Mouse (Mus musculus) heart, postnatal 14 days (tissue): ENCODE results near the gene Il2rg. TPM values are rescaled to one million over a fixed set of nuclear protein-coding genes. Genes with fewer than 3 reads are reported as not detected.

Experiments used
- DNase-seq, 2 experiments: peaks; one replicate each; pipeline ENCODE4 v3.0.0; 2021 to 2022
- intact Hi-C: fragments of 180-260 bp; cut with DNase I; formaldehyde crosslinking; loops from one replicate; pipeline ENCODE4 v1.15.1; 2025
- long read RNA-seq, 2 experiments: library from polyadenylated mRNA; stranded (forward); transcript quantifications; one replicate each; pipeline ENCODE4 v2.0.0; 2021
- total RNA-seq, 2 experiments: library from RNA; stranded (reverse); gene quantifications; 2 replicates each; pipeline ENCODE4 v1.2.3; 2021

The Il2rg gene
- 10 to 100 TPM; 11.5 to 19.4 TPM for total RNA-seq
- long read RNA-seq, experiment 1, transcript Il2rg-201 (8 exons, 1,670 nt) = major isoform, 19 of 27 reads
- long read RNA-seq, experiment 1, partial matches to known transcripts = 0 of 27 reads
- long read RNA-seq, experiment 1, other reads (novel, unspliced or antisense) = 7 of 27 reads
- long read RNA-seq, experiment 2, transcript Il2rg-201 (8 exons, 1,670 nt) = major isoform, 9 of 11 reads
- long read RNA-seq, experiment 2, partial matches to known transcripts = 1 of 11 reads
- long read RNA-seq, experiment 2, other reads (novel, unspliced or antisense) = 1 of 11 reads

DNA sequence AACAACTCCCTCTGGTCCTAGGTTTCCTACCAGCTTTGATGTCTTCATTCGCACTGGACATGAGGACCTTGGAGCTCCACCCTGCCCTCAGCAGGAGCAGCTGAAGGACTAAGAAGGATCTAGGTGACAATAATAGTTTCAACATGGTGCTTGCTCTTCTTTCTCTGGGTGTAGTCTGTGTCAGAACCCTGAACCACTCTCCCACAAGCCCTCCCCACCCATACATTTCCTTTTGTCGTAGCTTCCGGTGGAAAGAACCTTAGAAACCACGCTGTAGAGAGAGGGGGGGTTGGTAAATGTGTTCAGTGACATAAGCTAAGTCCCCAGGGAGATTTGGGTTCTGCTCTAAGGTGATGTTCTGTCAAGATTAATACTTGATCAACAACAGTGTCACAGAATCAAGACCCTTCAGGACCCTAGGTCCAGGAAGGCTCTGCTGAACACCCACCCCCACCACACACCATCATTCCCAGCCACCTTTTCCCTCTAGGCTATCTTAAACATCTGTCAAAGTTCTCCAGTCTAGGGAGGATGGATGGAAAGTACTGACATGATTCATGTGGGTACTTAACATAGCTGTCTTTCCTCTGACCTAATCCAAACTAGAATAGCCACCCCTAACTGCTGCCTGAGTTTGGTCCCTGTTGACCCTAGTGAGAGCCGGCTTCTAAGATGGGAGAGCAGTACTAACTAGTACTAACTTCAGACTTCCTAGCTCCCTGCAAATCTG, at the start of gene Il2rg:
Gene Il2rg (minus strand): TSS at position 231 of the 730 bp plus-strand sequence.
- intact Hi-C loops = no loop called here
- DNase-seq = no peak

DNA sequence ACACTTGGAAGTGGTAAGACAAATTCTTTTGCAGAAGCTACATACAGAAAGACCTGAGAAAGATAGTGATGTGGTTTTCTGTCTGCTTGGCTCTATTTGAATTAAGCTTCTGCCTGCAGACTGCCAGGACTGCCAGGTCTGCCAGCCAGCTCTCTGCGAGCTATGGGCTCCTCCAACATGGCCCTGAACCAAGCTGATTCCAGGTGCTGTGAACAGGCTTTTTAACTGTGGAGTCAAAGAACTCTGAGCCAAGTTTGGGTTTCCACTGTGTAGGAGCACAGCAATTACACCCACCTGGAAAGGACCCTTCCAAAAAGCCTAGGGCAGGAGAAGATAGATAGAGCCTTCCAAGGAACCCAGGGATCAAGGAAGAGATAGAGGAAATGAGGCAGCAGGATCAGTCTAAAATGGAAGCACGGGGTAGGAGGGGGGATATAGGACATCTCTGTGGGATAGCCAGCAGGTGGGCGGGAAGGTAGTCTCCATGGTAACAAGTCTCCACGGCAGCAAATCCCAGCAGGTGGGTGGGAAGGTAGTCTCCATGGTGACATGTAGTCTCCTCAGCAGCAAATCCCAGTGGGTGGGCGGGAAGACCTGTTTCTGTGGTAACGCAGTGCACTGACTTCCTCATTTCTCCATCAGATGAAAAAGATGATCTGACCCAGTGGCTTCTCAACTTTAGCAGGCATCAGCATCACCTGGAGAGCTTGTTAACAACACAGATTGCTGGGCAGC, 45.7 kb upstream of the Il2rg start:
- intact Hi-C loops = no loop called here
- no peak for DNase-seq

DNA sequence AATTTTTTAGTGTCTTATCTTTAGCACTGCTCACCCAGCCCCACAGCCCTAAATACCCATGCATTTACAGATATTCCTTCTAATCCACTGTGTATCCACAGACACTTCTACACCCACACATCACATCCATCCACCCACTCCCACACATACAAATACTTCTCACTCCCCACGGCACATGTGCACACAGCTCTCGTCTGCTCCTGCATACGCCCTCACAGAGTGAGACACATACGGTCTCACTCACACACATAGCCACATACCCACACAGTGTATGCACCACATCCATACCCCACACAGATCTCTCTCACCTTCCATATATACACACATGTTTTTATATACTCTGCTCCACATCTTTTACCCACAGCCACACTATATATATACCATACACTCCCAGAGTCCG, 41.2 kb upstream of the Il2rg start:
- intact Hi-C loops = no loop called here
- no peak for DNase-seq

- intact Hi-C loops = no loop called here
These were observed 36.6 kb upstream of the Il2rg start for GRCm38 (mm10) chrX:101304646-101305045.

GRCm38 (mm10) chrX:101301654-101302053, 33.6 kb upstream of the Il2rg start:
- intact Hi-C loops = no loop called here
- DNase-seq = no peak

More at GRCm38 (mm10) chrX:101304646-101305045, 36.6 kb upstream of the Il2rg start:
- DNase-seq = no peak

DNA sequence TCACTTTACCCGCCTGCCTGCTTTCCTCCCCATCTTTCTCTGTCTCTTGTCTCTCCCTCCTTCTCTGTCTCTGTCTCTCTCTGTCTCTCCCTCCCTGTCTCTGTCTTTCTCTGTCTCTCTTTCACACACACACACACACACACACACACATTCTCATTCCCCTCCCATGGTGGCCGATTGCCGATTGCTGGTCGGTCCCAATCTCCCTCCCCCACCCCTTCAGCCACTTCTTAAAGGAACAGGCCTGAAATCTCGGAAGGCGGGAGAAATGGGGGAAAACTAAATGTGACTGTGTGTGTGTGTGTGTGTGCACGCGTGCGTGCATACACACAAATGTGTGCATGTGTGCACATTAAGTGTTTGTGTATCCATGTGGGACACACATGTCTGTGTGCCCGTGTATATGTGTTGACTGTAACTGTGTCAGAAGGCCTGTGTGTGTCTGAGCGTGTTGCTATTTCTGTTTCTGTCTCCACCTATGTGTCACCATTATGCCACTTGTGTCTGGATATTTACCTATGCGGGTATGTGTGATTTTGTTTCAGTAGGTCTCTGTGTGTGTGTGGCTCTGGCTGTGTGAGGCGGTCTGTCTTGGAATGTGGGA, 32.5 kb upstream of the Il2rg start:
- DNase-seq = peak; percentile 3 to 12
- intact Hi-C loops = no loop called here

DNA sequence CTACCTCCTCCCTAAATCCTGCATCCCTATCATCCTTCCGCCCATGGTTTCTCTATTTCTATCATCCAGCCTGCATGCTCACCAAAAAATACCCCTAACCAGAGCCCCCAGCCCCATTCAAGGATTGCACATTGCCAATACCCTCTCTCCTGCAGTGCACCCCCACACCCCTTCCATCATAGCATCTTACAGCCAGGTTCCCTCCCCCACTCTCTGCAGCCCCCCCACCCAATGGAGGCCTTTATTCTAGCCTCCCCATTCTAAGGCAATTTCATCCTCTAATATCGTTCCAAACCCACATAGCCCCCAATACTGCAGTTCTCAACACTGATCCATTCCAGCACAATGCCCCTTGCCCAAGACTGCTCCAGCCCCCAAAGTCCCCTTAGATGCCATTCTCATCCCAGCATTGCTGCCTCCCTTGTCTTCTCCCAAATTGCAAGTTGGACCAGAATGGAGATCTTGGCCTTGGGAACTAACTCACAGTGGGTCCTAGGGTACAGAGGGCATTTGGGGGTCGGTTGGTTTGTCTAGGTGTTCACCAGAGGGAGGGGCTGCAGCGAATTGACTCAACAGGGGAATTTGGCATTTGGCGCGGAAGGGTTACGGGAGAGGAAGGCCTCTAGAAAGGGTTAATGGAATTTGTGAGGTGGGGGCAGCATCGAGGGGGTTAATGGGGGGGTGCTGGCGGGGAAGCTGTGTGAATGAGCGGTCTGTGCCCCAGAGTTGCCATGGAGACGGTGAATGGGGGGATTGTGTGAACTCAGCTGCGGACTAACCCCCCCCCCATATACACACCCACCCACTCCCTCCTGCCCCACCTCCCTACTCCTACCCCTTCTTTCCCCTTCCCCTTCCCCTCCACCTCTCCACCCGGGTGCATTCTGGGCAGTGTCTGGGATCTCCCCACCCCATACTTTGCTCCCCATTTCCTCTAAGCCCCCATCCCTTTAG, 31.7 kb upstream of the Il2rg start:
- intact Hi-C loops = no loop called here
- no peak for DNase-seq

DNA sequence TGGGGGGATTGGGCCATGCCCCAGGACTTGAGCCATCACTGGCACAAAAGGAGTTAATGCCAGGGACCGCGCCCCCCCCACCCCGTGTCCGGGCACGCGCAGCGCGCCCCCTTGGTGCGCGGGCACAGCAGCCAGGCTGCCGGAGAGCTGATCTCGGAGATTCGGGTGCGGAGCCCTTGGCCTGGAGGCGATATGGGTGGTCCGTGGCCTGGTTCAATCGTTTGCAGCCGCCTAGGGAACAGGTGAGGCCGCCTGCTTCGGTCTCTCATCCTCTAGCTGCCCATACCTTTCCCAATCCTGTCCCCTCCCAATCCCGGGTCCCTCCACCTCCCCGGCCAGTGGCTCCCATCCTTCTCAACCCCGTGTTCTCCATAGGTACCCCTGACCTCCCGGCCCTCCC, 31.0 kb upstream of the Il2rg start, which contains the start of gene Nlgn3:
Gene Nlgn3 (plus strand): TSS at position 114 of the 400 bp plus-strand sequence.
- intact Hi-C loops = no loop called here
- peak in 1 of 2 experiments; percentile 3 for DNase-seq

DNA sequence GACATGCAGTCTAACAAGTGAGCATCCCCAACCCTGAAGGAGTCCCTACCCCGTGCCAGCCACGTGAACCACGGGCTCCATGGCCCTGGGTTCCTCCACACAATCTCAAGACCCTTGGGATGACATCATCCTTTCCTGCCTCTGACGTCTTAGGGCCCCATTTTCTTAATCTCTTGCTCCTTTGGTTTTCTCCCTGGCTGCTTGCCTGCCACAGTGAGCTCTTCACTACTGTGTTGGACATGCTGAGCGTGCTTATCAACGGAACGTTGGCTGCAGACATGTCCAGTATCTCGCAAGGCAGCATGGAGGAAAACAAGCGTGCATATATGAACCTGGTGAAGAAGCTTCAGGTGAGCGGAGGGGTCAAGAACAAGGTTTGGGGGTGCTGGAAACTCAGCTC, 22.1 kb upstream of the Il2rg start:
- intact Hi-C loops = no loop called here
- DNase-seq = no peak

- no peak for DNase-seq
- intact Hi-C loops = no loop called here
These were observed 21.0 kb upstream of the Il2rg start for GRCm38 (mm10) chrX:101289037-101289436.

DNA sequence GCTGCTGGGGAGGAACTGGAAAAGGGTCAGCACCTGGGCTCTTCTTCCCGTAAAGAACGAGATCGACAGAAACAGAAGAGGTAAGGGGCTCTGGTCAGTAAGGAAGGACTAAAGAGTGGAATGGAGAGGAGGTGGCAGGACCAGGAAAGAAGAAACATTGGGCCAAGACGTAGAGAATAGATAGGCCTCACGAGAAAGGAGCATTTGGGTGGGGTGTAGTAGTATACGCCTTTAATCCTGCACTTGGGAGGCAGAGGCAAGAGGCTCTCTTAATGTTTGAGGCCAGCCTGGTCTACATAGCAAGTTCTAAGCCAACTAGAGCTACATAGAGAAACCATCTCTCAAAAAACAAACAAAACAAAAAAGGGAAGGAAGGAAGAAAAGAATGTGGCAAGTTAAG, 20.4 kb upstream of the Il2rg start:
- DNase-seq = no peak
- intact Hi-C loops = no loop called here

- intact Hi-C loops = no loop called here
- no peak for DNase-seq
These were observed 19.5 kb upstream of the Il2rg start for GRCm38 (mm10) chrX:101287543-101287942.

GRCm38 (mm10) chrX:101285953-101286670, 18.1 kb upstream of the Il2rg start:
- no peak for DNase-seq
- intact Hi-C loops = no loop called here

DNA sequence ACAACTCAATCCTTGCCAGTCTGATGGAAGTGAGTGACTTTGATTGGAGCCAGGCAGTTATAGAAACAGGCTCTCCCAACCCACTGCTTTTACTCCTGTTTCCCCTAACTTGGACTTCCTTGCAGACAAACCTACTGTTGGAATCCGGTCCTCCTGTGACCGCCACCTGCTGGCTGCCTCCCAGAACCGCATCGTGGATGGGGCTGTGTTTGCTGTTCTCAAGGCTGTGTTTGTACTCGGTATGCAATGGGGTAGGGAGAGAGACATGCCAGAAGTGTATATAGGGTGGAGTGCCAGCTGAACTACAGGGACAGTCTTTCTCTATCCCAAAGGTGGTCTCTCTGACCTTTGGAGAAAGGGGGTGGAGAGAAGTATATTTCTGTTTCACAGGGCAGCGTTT, 17.5 kb upstream of the Il2rg start:
- DNase-seq = peak; percentile 42 to 62
- intact Hi-C loops = no loop called here

DNA sequence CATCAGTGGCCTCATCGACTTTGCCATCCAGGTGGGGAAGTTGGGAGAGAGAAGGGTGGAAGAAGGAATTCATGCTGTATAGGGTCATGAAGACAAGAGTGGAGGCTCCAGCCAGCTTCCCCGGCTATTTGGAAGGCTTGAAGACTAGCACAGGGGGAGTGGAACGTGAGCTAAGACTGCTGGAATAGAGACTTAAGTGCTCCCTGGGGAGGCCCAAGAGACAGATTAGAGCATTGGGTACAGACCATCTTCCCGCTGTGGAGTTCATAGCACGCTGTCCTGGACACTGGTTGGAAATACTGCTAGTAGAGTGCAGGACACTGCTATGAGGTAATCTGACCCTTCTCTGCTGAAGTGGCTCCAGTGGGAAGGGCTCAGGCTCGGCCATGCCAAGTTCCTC, 14.8 kb upstream of the Il2rg start:
- intact Hi-C loops = no loop called here
- no peak for DNase-seq

GRCm38 (mm10) chrX:101273875-101274738, 6.1 kb upstream of the Il2rg start, which contains the start of gene Med12:
Gene Med12 (plus strand): TSS chrX:101274030.
- DNase-seq = peak; percentile 88 to 89
- intact Hi-C loops = loop anchor here (5.0 kb wide), 1 partner anchor 52 kb away; the partner anchor contains the start of gene Snx12

- no peak for DNase-seq
- intact Hi-C loops = loop anchor here (5.0 kb wide), 1 partner anchor 51 kb away; the partner anchor contains the start of gene Snx12
These were observed 5.4 kb upstream of the Il2rg start for GRCm38 (mm10) chrX:101273410-101273809.

DNA sequence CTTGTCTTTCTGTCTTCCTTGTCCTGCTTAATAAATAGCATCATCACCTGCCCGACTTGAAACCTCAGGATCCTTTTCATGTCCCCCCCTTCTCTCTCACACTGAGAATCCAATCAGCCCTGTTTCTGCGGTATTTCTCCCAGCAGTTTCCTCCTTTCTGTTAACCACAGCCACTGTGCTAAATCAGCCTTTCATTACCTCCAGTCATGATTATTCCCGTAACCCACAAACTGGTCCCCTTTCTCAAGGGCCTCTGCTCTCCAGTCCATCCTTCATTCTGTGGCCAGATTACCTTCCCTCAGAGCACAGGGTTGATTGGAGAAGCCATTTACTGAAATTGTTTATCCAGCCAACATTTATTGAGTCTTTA, 685 bp upstream of the Il2rg start, which contains the start of gene Gm20489:
Gene Gm20489 (minus strand): TSS at position 269 of the 370 bp plus-strand sequence.
- DNase-seq = no peak
- intact Hi-C loops = no loop called here
